Mouse (Mus musculus): ENCODE data around the gene Depdc5. TPM values are rescaled to one million over a fixed set of nuclear protein-coding genes. Genes with fewer than 3 reads are reported as not detected.

Depdc5 gene
- polyA plus RNA-seq, 1 experiment from 2014 or later, result 16.6 TPM

DNA sequence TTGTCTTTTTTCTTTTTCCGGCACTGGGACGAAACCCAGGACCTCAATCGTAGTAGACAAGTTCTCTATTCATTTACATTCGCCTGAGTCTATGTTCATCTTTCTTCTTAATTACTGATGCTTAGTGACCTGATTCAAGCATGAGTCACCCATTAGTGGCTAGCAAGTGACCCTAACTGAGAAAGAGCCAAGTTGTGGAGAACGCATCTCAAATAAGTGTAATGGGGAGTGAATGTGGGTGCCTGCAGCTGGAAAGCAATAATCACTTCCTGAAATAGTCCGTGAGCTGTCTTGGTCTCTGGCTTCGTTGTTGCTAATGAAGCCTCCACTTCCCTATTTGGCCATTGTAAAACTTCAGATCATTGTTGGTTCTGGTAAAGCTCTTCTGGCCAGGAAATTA is 77.1 kb downstream of the Depdc5 start:
- H3K9me3 ChIP-seq (replicated peaks; ENCODE audit: control insufficient read depth, low read length), result no peaks in the 10 kb centered on the region
- H3K4me1 ChIP-seq (ENCODE audit: control insufficient read depth, insufficient read depth, low read length), result no peaks in the 10 kb centered on the region
- no peak overlapping the region for H3K9ac ChIP-seq (ENCODE audit: low read length)
- no peak overlapping the region for H3K4me3 ChIP-seq (ENCODE audit: low read length)
- H3K36me3 ChIP-seq (ENCODE audit: control insufficient read depth, insufficient read depth), result peaks cover 41% of the 10 kb centered on the region
- no peak for ATAC-seq (replicated peaks; ENCODE audit: extremely low read depth, insufficient read depth, low FRiP score)
- no peak overlapping the region for H3K4me2 ChIP-seq (ENCODE audit: low read depth, low read length)
- H3K27me3 ChIP-seq (ENCODE audit: control insufficient read depth, insufficient read depth, low read length), result no peaks in the 10 kb centered on the region
- 89% methylated on average over 7 of the region's 7 CpGs for WGBS
- no peak overlapping the region for H3K27ac ChIP-seq (ENCODE audit: low read length)

DNA sequence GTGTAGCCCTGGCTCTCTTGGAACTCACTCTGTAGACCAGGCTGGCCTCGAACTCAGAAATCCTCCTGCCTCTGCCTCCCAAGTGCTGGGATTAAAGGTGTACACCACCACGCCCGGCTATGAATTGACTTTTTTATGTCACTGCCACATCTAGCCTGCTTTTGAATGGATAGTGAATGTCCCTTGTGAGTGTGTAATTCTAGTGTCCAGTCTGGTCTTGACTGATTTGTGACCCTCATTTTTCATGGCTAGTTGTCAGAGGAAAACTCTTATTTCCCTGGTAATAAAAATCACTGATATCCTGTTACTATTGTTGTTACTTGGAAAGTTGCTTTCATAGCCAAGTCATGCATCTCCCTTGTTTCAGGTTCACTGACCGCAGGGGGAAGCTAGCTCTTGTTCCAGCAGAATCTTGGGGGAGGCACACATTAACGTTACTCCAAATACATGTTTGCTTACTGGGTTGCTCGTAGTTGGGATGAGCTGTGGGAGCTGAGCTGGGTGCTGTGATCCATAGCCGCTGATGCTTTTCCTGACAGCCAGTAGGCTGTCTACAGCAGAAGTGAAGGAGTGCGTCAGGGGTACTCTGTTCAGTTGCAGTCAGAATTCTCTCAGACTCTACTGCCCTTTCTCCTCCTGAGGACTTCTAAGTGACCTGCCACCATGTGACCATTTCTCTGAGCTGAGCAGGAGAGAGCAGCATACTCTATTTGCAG is 77.9 kb downstream of the Depdc5 start:
- 93% methylated on average over 8 of the region's 8 CpGs for whole genome bisulfite sequencing
- Histone ChIP-seq H3K9ac (ENCODE audit: low read length) (no peak overlapping the region), H3K9me3 (replicated peaks; ENCODE audit: control insufficient read depth, low read length) (no peaks in the 10 kb centered on the region), H3K36me3 (ENCODE audit: control insufficient read depth, insufficient read depth) (peaks cover 39% of the 10 kb centered on the region), H3K27ac (ENCODE audit: low read length) (no peak overlapping the region), H3K4me2 (ENCODE audit: low read depth, low read length) (no peak overlapping the region), H3K4me3 (ENCODE audit: low read length) (no peak overlapping the region), H3K27me3 (ENCODE audit: control insufficient read depth, insufficient read depth, low read length) (no peaks in the 10 kb centered on the region), H3K4me1 (ENCODE audit: control insufficient read depth, insufficient read depth, low read length) (no peaks in the 10 kb centered on the region)
- no peak for ATAC-seq (replicated peaks; ENCODE audit: extremely low read depth, insufficient read depth, low FRiP score)

DNA sequence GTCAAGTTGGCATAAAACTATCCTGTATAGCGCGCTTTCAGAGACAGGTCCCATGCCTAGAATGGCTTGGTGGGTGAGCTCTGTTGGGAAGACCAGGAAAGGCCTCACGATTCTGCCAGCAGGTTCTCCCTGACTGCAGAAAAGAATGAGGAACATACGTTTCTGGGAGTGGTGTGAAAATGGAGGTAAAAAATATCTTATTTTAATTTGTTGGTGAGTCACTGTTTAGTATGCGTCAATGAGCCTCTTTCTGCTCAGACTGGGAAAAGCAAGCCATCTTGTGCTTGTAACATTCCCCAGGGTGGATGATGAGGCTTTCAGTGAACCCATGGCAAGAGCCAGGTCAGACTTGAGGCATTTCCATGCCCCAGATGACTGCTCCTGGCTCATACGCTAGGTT is 86.6 kb downstream of the Depdc5 start:
- no peak overlapping the region for H3K9ac ChIP-seq (ENCODE audit: low read length)
- H3K36me3 ChIP-seq (ENCODE audit: control insufficient read depth, insufficient read depth), result peaks cover 28% of the 10 kb centered on the region
- no peak for ATAC-seq (replicated peaks; ENCODE audit: extremely low read depth, insufficient read depth, low FRiP score)
- H3K27ac ChIP-seq (ENCODE audit: low read length), result peak overlapping the region; percentile 59
- peaks cover 6% of the 10 kb centered on the region for H3K4me1 ChIP-seq (ENCODE audit: control insufficient read depth, insufficient read depth, low read length)
- H3K4me3 ChIP-seq (ENCODE audit: low read length), result no peak overlapping the region
- no peaks in the 10 kb centered on the region for H3K27me3 ChIP-seq (ENCODE audit: control insufficient read depth, insufficient read depth, low read length)
- no peak overlapping the region for H3K4me2 ChIP-seq (ENCODE audit: low read depth, low read length)
- H3K9me3 ChIP-seq (replicated peaks; ENCODE audit: control insufficient read depth, low read length), result no peaks in the 10 kb centered on the region
- 95% methylated on average over 6 of the region's 6 CpGs for WGBS

DNA sequence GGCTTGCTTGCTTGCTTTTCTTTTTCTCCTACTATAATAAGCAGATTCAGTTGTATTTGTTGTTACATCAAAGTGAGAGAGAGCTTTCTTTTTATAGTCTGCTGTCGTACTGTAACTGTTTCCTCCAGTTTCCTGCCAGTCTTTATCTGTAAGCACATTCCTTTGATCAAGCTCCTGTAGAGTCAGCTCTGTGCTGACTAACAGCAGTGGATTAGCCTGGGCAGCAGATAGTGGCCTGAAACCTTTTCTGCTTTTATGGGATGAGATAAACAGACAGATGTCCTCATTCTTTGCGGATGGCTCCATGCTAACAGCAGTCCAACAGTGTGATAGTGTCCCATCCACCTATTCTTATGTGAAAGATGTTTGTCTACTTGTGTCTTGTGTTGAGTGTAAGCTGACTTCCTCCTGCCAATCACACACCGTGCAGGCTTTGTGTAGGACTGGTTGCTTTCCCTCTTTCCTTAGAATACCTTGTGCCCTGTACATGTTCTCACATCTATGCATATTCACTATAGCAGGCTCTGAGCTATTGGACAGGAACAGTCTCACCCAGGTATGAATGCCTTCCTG is 87.3 kb downstream of the Depdc5 start:
- Histone ChIP-seq H3K4me2 (ENCODE audit: low read depth, low read length) (no peak overlapping the region), H3K9me3 (replicated peaks; ENCODE audit: control insufficient read depth, low read length) (no peaks in the 10 kb centered on the region), H3K36me3 (ENCODE audit: control insufficient read depth, insufficient read depth) (peaks cover 28% of the 10 kb centered on the region), H3K27ac (ENCODE audit: low read length) (peak overlapping the region; percentile 59), H3K27me3 (ENCODE audit: control insufficient read depth, insufficient read depth, low read length) (no peaks in the 10 kb centered on the region), H3K4me1 (ENCODE audit: control insufficient read depth, insufficient read depth, low read length) (peaks cover 6% of the 10 kb centered on the region), H3K9ac (ENCODE audit: low read length) (0 out of 2 replicates have a peak overlapping the region, but pooled peaks have one; percentile 26), H3K4me3 (ENCODE audit: low read length) (no peak overlapping the region)
- 25% methylated on average over 3 of the region's 3 CpGs for WGBS
- ATAC-seq (replicated peaks; ENCODE audit: extremely low read depth, insufficient read depth, low FRiP score), result peak; percentile 67; the same call in 1 of the 2 replicates

DNA sequence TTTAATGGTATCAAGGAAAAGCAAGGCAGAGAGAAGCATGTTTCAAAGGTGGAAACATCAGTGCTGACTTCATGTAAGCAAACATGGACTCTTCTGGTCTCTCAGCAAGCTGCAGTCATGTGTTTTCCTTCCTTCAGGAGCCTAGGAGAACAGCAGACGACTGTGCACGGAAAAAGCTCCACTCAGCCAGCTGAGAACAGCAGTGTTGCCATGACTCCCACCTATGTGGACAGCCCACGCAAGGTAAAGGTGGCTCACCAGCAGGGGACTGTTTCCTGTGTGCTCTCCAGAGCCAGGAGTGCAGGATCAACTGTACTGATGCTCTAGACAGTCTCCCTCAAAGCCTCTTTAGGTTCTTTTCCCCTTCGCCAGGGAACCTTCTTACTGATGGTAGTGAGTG is 92.2 kb downstream of the Depdc5 start:
- H3K36me3 ChIP-seq (ENCODE audit: control insufficient read depth, insufficient read depth), result peaks cover 28% of the 10 kb centered on the region
- no peak for ATAC-seq (replicated peaks; ENCODE audit: extremely low read depth, insufficient read depth, low FRiP score)
- 78% methylated on average over 4 of the region's 4 CpGs for WGBS

DNA sequence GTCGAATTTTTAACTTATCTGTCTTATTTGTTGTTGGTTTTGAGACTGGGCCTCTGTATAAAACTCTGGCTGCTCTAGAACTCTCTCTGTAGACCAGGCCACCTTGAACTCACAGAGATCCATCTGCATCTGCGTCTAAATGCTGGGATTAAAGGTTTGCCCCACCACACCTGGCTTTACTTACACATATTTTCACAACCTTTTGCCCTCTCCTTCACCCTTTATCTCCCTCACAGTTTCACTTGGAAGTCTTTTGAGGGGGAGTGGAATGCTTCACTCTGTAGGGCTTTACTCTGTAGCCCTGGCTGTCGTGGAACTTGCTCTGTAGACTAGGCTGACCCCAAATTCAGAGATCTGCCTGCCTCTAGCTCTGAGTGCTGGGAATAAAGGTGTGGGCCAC is 98.1 kb downstream of the Depdc5 start:
- ATAC-seq (replicated peaks; ENCODE audit: extremely low read depth, insufficient read depth, low FRiP score), result no peak
- no peaks in the 10 kb centered on the region for H3K27me3 ChIP-seq (ENCODE audit: control insufficient read depth, insufficient read depth, low read length)
- H3K9me3 ChIP-seq (replicated peaks; ENCODE audit: control insufficient read depth, low read length), result no peaks in the 10 kb centered on the region
- no peak overlapping the region for H3K27ac ChIP-seq (ENCODE audit: low read length)
- no peak overlapping the region for H3K4me3 ChIP-seq (ENCODE audit: low read length)
- H3K36me3 ChIP-seq (ENCODE audit: control insufficient read depth, insufficient read depth), result peaks cover 27% of the 10 kb centered on the region
- H3K4me2 ChIP-seq (ENCODE audit: low read depth, low read length), result no peak overlapping the region
- WGBS, result 63% methylated on average over 3 of the region's 3 CpGs
- no peak overlapping the region for H3K9ac ChIP-seq (ENCODE audit: low read length)
- peaks cover 5% of the 10 kb centered on the region for H3K4me1 ChIP-seq (ENCODE audit: control insufficient read depth, insufficient read depth, low read length)

More for the DNA sequence above, 92.2 kb downstream of the Depdc5 start:
- H3K9ac ChIP-seq (ENCODE audit: low read length), result no peak overlapping the region
- H3K4me3 ChIP-seq (ENCODE audit: low read length), result no peak overlapping the region
- H3K9me3 ChIP-seq (replicated peaks; ENCODE audit: control insufficient read depth, low read length), result no peaks in the 10 kb centered on the region
- no peak overlapping the region for H3K4me2 ChIP-seq (ENCODE audit: low read depth, low read length)
- H3K27ac ChIP-seq (ENCODE audit: low read length), result no peak overlapping the region
- H3K27me3 ChIP-seq (ENCODE audit: control insufficient read depth, insufficient read depth, low read length), result no peaks in the 10 kb centered on the region
- peaks cover 4% of the 10 kb centered on the region for H3K4me1 ChIP-seq (ENCODE audit: control insufficient read depth, insufficient read depth, low read length)

DNA sequence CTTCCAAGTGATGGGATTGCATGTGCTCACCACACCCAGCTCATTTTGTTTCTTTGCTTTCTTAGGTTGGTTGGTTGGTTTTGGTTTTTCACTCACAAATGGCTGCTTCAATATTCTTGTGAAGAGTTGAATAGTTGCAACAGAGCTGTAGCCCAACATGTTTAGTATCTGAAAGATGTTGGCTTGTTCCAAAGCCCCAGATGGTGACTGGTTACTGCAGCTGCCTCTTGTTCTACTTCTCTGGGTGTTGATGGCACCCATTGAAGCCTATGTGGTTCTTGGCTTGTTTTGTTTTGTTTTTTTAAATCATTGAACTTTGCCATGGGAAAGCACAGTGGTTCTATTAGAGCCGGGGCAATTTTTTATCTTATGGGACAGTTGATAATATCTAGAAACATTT is 99.1 kb downstream of the Depdc5 start:
- Histone ChIP-seq H3K27me3 (ENCODE audit: control insufficient read depth, insufficient read depth, low read length) (no peaks in the 10 kb centered on the region), H3K36me3 (ENCODE audit: control insufficient read depth, insufficient read depth) (peaks cover 27% of the 10 kb centered on the region), H3K4me2 (ENCODE audit: low read depth, low read length) (no peak overlapping the region), H3K27ac (ENCODE audit: low read length) (no peak overlapping the region), H3K4me3 (ENCODE audit: low read length) (no peak overlapping the region), H3K4me1 (ENCODE audit: control insufficient read depth, insufficient read depth, low read length) (peaks cover 5% of the 10 kb centered on the region), H3K9me3 (replicated peaks; ENCODE audit: control insufficient read depth, low read length) (no peaks in the 10 kb centered on the region), H3K9ac (ENCODE audit: low read length) (no peak overlapping the region)
- no peak for ATAC-seq (replicated peaks; ENCODE audit: extremely low read depth, insufficient read depth, low FRiP score)
- WGBS, result 90% methylated on average over 1 of the region's 1 CpGs

DNA sequence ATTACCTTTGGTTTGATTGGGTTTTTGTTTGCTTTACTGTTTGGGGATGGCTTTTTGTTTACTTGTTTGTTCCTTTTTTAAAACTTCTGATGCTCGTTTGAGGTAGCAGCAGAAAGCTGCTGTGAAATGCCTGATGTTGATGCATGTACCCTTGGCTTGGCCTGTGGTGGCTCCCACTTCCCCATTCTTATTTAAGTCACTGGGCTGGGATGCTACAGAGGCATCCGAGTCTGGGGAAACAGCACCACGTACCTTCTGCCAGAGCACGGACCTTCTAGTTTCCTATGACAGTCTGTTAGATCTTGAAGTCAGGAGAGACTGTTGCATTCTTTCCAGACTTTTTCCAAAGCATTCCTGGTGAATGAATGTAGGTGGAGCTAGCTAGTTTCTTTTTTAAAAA is 113.0 kb downstream of the Depdc5 start:
- no peak overlapping the region for H3K4me2 ChIP-seq (ENCODE audit: low read depth, low read length)
- H3K4me3 ChIP-seq (ENCODE audit: low read length), result no peak overlapping the region
- 84% methylated on average over 4 of the region's 4 CpGs for WGBS
- H3K4me1 ChIP-seq (ENCODE audit: control insufficient read depth, insufficient read depth, low read length), result peaks cover 4% of the 10 kb centered on the region; the same call in 1 of the 2 replicates
- H3K9me3 ChIP-seq (replicated peaks; ENCODE audit: control insufficient read depth, low read length), result no peaks in the 10 kb centered on the region
- H3K27ac ChIP-seq (ENCODE audit: low read length), result no peak overlapping the region
- no peak for ATAC-seq (replicated peaks; ENCODE audit: extremely low read depth, insufficient read depth, low FRiP score)
- peaks cover 7% of the 10 kb centered on the region; the same call in 1 of the 2 replicates for H3K36me3 ChIP-seq (ENCODE audit: control insufficient read depth, insufficient read depth)
- H3K9ac ChIP-seq (ENCODE audit: low read length), result no peak overlapping the region
- no peaks in the 10 kb centered on the region for H3K27me3 ChIP-seq (ENCODE audit: control insufficient read depth, insufficient read depth, low read length)

DNA sequence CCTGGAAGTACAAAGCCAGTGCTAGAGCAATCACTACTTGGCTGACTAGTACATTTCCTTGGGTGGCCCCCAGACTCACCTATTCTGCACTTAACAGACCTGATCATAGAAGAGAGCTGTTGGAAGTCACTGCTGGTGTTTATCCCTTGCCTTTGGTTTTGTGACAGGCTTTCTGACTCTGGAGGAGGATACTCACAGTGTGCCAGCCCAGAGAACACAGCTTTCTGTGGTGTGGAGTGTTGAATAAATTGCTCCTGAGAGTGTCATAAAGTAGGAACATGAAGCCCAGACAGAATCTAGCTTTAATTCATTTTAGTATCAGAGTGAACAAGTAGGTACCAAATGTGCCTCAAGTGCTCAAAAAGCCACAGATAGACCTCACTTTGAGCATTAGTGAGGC is 113.7 kb downstream of the Depdc5 start:
- H3K4me2 ChIP-seq (ENCODE audit: low read depth, low read length), result no peak overlapping the region
- no peak for ATAC-seq (replicated peaks; ENCODE audit: extremely low read depth, insufficient read depth, low FRiP score)
- no peak overlapping the region for H3K4me3 ChIP-seq (ENCODE audit: low read length)
- H3K27me3 ChIP-seq (ENCODE audit: control insufficient read depth, insufficient read depth, low read length), result no peaks in the 10 kb centered on the region
- H3K36me3 ChIP-seq (ENCODE audit: control insufficient read depth, insufficient read depth), result peaks cover 9% of the 10 kb centered on the region
- H3K27ac ChIP-seq (ENCODE audit: low read length), result no peak overlapping the region
- H3K9ac ChIP-seq (ENCODE audit: low read length), result no peak overlapping the region
- peaks cover 4% of the 10 kb centered on the region; the same call in 1 of the 2 replicates for H3K4me1 ChIP-seq (ENCODE audit: control insufficient read depth, insufficient read depth, low read length)
- no peaks in the 10 kb centered on the region for H3K9me3 ChIP-seq (replicated peaks; ENCODE audit: control insufficient read depth, low read length)
